Mouse (Mus musculus): ENCODE measurements around the gene C130026I21Rik. TPM values are rescaled to one million over a fixed set of nuclear protein-coding genes. Genes with fewer than 3 reads are reported as not detected.
"Not testable (repeated sequence)": the region's sequence is repeated elsewhere in the genome, so short reads cannot be mapped to it uniquely, and the experiment has no call there.

The C130026I21Rik gene
- polyA plus RNA-seq, 1 experiment from 2014 or later: 0.44 TPM

DNA sequence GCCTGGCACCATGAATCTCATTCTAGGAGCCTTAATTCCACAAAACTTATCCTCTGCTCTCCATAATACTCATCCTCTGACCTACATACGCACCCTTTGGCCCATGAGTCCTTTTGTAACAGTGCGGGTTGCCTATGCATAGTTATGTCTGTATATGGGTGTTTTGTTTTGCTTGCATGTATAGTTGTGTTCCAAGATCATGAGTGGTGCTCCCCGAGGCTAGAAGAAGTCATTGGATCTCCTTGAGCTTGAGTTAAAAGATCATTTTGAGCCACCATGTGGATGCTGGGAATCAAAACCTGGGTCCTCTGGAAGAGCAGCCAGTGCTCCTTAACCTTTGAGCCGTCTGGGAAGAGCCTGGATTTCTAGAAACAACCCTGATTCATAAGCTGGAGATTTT lies 25.4 kb downstream of the C130026I21Rik start:
- DNase-seq (ENCODE audit: low spot score); H3K36me3 ChIP-seq (ENCODE audit: control insufficient read depth, insufficient read depth, low read length); H3K9ac ChIP-seq (ENCODE audit: low read length); H3K4me2 ChIP-seq (replicated peaks; ENCODE audit: low read depth); H3K27me3 ChIP-seq (ENCODE audit: control insufficient read depth, insufficient read depth, low read length); H3K9me3 ChIP-seq (ENCODE audit: control insufficient read depth, low read length); ATAC-seq (ENCODE audit: low FRiP score, low TSS enrichment); H3K27ac ChIP-seq (replicated peaks); H3K4me1 ChIP-seq (replicated peaks; ENCODE audit: control insufficient read depth, insufficient read depth); H3K4me3 ChIP-seq (ENCODE audit: low read depth, low read length): not testable (repeated sequence)
- WGBS: 65% methylated on average over 3 of the region's 4 CpGs

GRCm38 (mm10) chr1:85243023-85243422 lies 27.3 kb downstream of the C130026I21Rik start:
- not testable (repeated sequence) for H3K4me3 ChIP-seq (ENCODE audit: low read depth, low read length); ATAC-seq (ENCODE audit: low FRiP score, low TSS enrichment)

DNA sequence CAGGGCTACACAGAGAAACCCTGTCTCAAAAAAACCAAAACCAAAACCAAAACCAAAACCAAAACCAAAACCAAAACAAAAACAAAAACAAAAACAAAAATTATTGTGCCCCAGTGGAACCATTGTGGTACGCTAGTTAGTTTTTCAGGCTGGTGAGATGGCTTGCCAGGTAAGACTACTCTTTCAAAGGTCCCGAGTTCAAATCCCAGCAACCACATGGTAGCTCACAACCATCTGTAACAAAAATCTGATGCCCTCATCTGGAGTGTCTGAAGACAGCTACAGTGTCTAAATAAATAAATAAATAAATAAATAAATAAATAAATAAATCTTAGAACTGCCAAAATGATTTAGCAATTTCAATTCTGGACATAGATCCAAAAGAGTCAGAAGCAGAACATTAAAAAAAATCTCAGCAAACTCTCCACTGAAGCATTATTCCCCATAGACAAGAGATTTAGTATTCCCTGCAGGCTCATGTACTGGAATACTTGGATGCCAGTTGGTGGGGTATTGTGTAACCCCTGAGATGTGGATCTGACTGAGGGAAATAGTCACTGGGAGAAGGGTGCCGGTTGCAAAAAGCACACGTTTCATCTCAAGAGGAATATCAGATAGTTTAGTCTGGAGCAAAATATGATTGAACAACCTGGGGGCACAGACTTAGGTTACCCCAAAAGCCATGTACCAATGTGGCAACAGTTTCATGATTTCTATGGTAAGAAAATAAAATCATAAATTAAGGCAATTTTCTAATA lies 31.2 kb downstream of the C130026I21Rik start:
- not testable (repeated sequence) for H3K27me3 ChIP-seq (ENCODE audit: control insufficient read depth, insufficient read depth, low read length); H3K27ac ChIP-seq (replicated peaks); H3K36me3 ChIP-seq (ENCODE audit: control insufficient read depth, insufficient read depth, low read length); DNase-seq (ENCODE audit: low spot score); H3K9ac ChIP-seq (ENCODE audit: low read length); H3K4me1 ChIP-seq (replicated peaks; ENCODE audit: control insufficient read depth, insufficient read depth); H3K4me3 ChIP-seq (ENCODE audit: low read depth, low read length); ATAC-seq (ENCODE audit: low FRiP score, low TSS enrichment); H3K4me2 ChIP-seq (replicated peaks; ENCODE audit: low read depth)
- peaks cover 11% of the 10 kb centered on the region; the same call in 1 of the 2 replicates for H3K9me3 ChIP-seq (ENCODE audit: control insufficient read depth, low read length)
- 79% methylated on average over 4 of the region's 4 CpGs for WGBS

More at GRCm38 (mm10) chr1:85243023-85243422, 27.3 kb downstream of the C130026I21Rik start:
- H3K9ac ChIP-seq (ENCODE audit: low read length); H3K27ac ChIP-seq (replicated peaks); H3K4me2 ChIP-seq (replicated peaks; ENCODE audit: low read depth); DNase-seq (ENCODE audit: low spot score); H3K27me3 ChIP-seq (ENCODE audit: control insufficient read depth, insufficient read depth, low read length); H3K4me1 ChIP-seq (replicated peaks; ENCODE audit: control insufficient read depth, insufficient read depth); H3K36me3 ChIP-seq (ENCODE audit: control insufficient read depth, insufficient read depth, low read length): not testable (repeated sequence)
- peaks cover 11% of the 10 kb centered on the region; the same call in 1 of the 2 replicates for H3K9me3 ChIP-seq (ENCODE audit: control insufficient read depth, low read length)
- WGBS: 68% methylated on average over 2 of the region's 2 CpGs

DNA sequence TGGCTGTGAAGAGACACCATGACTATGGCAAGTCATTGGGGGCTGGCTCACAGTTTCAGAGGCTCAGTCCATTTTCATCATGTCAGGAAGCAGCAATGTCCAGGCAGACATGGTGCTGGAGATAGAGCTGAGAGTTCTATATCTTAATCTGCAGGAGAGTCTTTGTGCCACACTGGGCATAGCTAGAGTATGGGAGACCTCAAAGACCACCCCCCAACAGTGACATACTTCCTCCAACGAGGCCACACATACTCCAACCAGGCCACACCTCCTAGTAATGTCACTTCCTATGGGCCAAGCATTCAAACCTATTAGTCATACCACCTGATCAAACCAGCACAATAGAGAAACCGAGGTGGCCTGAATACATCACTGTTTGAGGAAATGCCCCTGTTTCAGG lies 63.8 kb downstream of the C130026I21Rik start:
- H3K9me3 ChIP-seq (ENCODE audit: control insufficient read depth, low read length); H3K9ac ChIP-seq (ENCODE audit: low read length); H3K27ac ChIP-seq (replicated peaks); H3K36me3 ChIP-seq (ENCODE audit: control insufficient read depth, insufficient read depth, low read length); H3K4me2 ChIP-seq (replicated peaks; ENCODE audit: low read depth); H3K27me3 ChIP-seq (ENCODE audit: control insufficient read depth, insufficient read depth, low read length); H3K4me1 ChIP-seq (replicated peaks; ENCODE audit: control insufficient read depth, insufficient read depth); H3K4me3 ChIP-seq (ENCODE audit: low read depth, low read length); DNase-seq (ENCODE audit: low spot score); ATAC-seq (ENCODE audit: low FRiP score, low TSS enrichment): not testable (repeated sequence)
- 49% methylated on average over 1 of the region's 2 CpGs for WGBS

- H3K27me3 ChIP-seq (ENCODE audit: control insufficient read depth, insufficient read depth, low read length); H3K4me1 ChIP-seq (replicated peaks; ENCODE audit: control insufficient read depth, insufficient read depth); DNase-seq (ENCODE audit: low spot score); H3K36me3 ChIP-seq (ENCODE audit: control insufficient read depth, insufficient read depth, low read length); ATAC-seq (ENCODE audit: low FRiP score, low TSS enrichment); H3K27ac ChIP-seq (replicated peaks); H3K4me3 ChIP-seq (ENCODE audit: low read depth, low read length); H3K4me2 ChIP-seq (replicated peaks; ENCODE audit: low read depth); H3K9me3 ChIP-seq (ENCODE audit: control insufficient read depth, low read length); H3K9ac ChIP-seq (ENCODE audit: low read length): not testable (repeated sequence)
- WGBS: 80% methylated on average over 3 of the region's 4 CpGs
Measured at GRCm38 (mm10) chr1:85199523-85199922, 70.8 kb downstream of the C130026I21Rik start.

DNA sequence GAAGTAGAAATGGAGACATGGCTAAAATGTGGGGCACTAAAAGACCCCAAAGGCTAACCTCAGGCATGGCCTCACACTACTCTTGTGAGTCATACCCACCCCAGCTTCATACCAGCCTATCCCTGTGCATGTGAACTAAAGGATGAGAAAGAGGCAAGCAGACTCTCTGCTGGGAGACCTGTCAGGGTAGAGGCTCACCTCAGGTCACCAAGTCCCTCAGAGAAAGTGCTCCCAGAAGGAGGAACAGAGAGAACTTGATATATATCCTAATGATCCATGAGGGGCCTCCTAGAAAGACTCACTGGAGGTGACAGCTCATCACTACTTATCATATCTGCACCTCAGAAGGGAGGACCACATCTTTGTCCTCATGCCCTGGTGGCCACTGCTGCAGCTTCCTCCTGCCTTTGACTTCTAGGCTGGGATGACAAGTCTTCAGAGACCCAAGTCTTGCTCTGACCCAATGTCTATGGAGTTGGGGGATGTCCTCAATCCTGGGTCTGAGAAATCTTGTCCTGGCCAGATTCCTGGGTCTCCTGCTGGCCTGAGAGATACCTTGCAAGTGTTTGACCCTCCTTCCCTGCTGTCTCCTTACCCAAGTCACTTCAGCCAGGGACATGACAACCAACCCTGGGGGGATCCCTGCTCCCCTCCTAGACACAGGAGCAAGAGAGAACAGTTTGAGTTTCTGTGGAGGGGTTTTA lies 71.6 kb downstream of the C130026I21Rik start:
- H3K4me1 ChIP-seq (replicated peaks; ENCODE audit: control insufficient read depth, insufficient read depth); H3K4me3 ChIP-seq (ENCODE audit: low read depth, low read length); H3K27ac ChIP-seq (replicated peaks); H3K27me3 ChIP-seq (ENCODE audit: control insufficient read depth, insufficient read depth, low read length); H3K4me2 ChIP-seq (replicated peaks; ENCODE audit: low read depth); ATAC-seq (ENCODE audit: low FRiP score, low TSS enrichment); DNase-seq (ENCODE audit: low spot score); H3K9me3 ChIP-seq (ENCODE audit: control insufficient read depth, low read length); H3K36me3 ChIP-seq (ENCODE audit: control insufficient read depth, insufficient read depth, low read length); H3K9ac ChIP-seq (ENCODE audit: low read length): not testable (repeated sequence)

- H3K9me3 ChIP-seq (ENCODE audit: control insufficient read depth, low read length); H3K4me2 ChIP-seq (replicated peaks; ENCODE audit: low read depth); H3K4me1 ChIP-seq (replicated peaks; ENCODE audit: control insufficient read depth, insufficient read depth); H3K4me3 ChIP-seq (ENCODE audit: low read depth, low read length); DNase-seq (ENCODE audit: low spot score); H3K36me3 ChIP-seq (ENCODE audit: control insufficient read depth, insufficient read depth, low read length); H3K27ac ChIP-seq (replicated peaks); ATAC-seq (ENCODE audit: low FRiP score, low TSS enrichment); H3K9ac ChIP-seq (ENCODE audit: low read length); H3K27me3 ChIP-seq (ENCODE audit: control insufficient read depth, insufficient read depth, low read length): not testable (repeated sequence)
- 56% methylated on average over 4 of the region's 4 CpGs for WGBS
Measured at GRCm38 (mm10) chr1:85196732-85197131, 73.6 kb downstream of the C130026I21Rik start.

DNA sequence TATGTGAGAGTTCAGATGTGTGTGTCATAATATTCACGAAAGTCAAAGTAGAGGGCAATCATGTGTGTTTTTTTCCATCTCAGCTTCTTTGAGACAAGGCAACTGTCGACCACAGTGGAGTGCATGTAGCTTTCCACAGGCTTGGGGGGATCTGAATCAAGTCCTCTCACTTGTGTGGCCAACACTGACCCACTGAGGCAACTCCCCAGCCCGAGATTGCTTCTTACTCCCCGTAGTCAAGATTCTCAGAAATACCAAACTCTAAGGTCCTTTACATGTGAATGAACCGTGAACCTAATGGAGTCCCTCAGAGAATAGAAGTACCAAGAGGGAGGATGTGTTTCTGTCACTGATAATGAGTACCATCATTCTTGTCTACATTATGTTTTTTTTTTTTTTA lies 76.6 kb downstream of the C130026I21Rik start:
- 70% methylated on average over 5 of the region's 5 CpGs for WGBS

DNA sequence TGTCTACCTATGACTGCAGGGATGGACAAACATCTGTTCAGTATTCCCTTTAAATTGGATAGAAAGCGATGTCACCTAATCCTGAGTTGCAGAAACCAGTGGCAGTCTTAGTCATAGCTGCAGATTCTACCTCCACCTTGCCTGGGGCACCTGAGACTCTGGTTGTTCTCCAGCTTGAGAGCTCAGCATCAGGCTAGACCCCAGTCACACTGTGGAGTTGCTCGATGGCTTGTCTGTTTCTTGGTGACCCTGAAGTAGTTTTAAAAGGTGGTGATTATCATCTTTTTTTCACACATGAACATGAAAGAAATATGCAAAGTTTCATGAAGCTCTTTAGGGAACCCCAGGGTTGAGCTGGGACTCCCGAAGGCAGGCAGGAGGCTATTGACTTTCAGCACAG lies 88.4 kb downstream of the C130026I21Rik start:
- not testable (repeated sequence) for H3K27ac ChIP-seq (replicated peaks); H3K9me3 ChIP-seq (ENCODE audit: control insufficient read depth, low read length); DNase-seq (ENCODE audit: low spot score); H3K4me1 ChIP-seq (replicated peaks; ENCODE audit: control insufficient read depth, insufficient read depth); H3K4me2 ChIP-seq (replicated peaks; ENCODE audit: low read depth); ATAC-seq (ENCODE audit: low FRiP score, low TSS enrichment); H3K36me3 ChIP-seq (ENCODE audit: control insufficient read depth, insufficient read depth, low read length); H3K4me3 ChIP-seq (ENCODE audit: low read depth, low read length); H3K27me3 ChIP-seq (ENCODE audit: control insufficient read depth, insufficient read depth, low read length); H3K9ac ChIP-seq (ENCODE audit: low read length)
- 91% methylated on average over 1 of the region's 3 CpGs for WGBS

More for the DNA sequence above, 76.6 kb downstream of the C130026I21Rik start:
- H3K9ac ChIP-seq (ENCODE audit: low read length); H3K9me3 ChIP-seq (ENCODE audit: control insufficient read depth, low read length); H3K4me2 ChIP-seq (replicated peaks; ENCODE audit: low read depth); H3K36me3 ChIP-seq (ENCODE audit: control insufficient read depth, insufficient read depth, low read length); H3K27me3 ChIP-seq (ENCODE audit: control insufficient read depth, insufficient read depth, low read length); H3K27ac ChIP-seq (replicated peaks); DNase-seq (ENCODE audit: low spot score); ATAC-seq (ENCODE audit: low FRiP score, low TSS enrichment); H3K4me3 ChIP-seq (ENCODE audit: low read depth, low read length); H3K4me1 ChIP-seq (replicated peaks; ENCODE audit: control insufficient read depth, insufficient read depth): not testable (repeated sequence)

Measured in stomach, postnatal 0 days (tissue).